Mouse (Mus musculus) left cerebral cortex, adult 11 months (tissue): Measurements from ENCODE around the gene Otud7a.

ENCODE experiments used
- DNase-seq: peaks from one replicate; pipeline ENCODE4 v3.0.0; 2022; ENCODE audit warnings: low spot score

Otud7a gene

DNA sequence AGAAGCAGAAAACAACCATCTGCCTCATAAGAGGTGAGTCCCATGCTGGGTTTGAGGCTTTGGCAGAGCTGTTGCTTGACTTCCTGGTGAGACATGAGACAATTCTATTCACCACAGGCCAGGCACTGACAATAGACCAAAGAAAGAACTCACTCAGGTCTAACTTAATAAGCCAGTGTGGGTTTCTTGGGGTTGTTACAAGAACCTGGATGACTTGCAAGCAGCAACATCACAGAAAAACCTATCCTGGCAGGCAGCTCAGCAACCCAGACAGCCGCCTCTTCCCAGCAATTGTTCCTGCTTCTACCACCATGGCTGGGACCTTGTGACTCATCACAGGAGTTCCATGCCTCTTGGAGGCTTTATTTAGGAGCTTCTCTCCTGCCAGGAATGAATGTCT is 329.7 kb downstream of the Otud7a start:
- DNase-seq = no peak

DNA sequence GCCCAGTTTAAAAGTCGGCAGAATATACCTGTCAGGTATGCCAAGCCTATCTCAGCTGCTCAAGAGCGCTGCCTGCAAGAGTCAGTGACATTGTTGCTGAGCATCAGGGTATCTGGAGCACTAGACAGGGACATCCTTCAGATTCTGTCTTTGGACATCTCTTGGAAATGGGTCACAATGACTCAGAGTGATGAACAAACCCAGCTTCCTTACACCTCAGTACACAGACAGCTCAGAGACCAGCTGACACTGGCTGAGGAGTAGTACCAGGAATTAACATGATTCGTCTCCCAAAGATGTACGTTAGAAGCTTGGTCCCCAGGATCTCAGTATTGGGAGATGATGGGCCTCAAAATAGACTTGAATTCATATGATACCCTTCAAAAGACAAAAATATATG is 332.8 kb downstream of the Otud7a start:
- no peak for DNase-seq

DNA sequence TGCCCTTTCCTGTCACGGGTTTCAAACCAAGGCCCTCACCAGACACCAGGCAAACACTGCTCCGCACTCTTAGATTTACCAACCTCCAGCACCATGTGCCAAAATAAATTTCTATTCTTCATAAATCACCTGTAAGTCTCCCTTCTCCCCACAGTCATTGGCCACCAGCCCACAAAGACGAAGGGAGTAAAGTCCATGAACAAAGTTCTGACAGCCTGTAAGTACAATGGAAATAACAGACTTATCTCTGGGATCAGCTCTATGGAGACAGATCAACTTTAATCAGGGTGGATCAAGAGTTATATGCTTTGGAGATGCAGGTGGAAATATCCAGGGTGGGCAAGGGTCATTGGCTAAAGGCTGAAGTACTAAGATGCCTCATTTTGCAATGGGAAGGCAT is 336.3 kb downstream of the Otud7a start:
- DNase-seq = no peak

DNA sequence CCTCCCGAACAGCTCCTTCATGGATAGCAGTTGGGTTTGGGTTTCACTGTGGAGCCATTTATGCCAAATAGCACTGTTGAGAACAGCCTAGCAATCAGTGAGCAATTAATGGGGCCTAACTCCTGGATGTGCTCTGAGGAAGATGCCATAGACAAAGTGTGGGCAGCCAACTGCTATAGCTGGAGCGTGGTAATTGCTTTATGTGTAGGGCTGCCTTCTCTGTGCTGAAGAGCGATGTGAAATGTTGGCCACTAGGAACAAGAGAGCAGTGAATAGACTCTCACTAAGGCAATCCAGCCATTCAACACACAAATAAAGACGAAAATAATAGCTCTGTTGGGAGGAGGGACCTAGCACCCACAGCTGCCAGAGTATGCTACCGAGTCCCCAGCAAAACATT is 345.2 kb downstream of the Otud7a start:
- no peak for DNase-seq

DNA sequence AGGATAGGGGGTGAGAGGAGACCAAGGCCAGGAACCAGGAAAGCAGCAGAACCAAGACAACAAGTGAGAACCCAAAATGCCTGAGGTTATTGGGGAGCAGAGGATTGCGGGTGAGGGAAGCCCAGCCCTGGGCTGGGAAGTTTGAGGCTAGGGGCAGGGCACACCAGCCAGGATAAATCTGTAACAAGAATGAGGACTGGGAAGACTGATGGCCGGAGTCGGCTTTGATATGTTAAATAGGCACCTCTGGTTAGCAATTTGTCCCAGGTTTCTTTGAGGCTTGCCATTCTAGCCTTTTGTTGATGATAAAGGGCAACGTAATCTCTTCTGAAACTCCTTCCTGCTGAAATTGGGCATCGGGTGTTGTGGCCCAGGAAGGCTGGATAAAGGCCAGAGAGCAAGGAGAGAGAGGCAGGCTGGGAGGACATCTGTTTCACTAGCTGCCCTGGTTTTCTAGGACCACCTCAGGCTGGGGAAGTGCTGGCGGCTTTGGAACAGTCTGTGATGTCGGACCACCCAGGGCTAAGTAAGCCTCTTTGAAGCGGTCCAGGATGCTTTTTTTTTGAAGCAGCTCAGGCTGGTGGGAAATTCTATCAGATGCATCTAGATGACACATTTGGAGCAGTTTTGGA is 351.6 kb downstream of the Otud7a start:
- no peak for DNase-seq

DNA sequence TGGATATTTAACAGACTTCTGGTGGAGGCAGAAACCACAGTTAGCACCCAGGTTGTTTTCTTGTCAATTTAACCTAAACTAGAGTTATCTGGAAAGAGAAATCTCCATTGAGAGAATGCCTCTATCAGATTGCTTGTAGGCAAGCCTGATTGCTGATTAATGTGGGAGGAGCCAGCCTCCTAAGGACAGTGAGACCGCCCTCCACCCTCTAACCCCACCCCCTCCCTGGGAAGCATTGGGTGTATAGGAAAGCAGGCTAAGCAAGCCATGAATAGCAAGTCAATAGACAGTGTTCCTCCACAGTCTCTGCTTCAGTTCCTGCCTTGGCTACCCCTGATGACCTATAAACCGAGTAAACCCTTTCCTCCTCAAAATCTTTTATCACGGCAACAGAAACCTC is 353.9 kb downstream of the Otud7a start:
- DNase-seq = no peak

DNA sequence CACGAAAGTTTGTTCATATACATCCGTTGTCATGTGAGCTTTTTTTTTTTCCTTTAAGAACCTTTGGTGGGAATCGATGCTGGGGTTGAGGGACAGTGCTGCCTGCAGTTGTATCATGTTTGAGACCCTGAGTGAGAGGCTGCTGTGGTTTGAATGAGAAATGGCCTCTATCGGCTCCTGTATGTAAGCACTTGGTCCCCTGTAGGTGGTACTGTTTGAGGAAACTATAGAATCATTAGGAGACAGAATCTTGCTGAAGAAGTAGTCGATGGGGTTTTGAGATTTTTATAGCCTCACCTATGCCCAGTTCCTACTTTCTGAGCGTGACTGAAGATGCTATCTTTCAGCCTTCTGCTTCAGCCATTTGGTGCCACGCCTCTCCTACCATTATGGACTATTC is 354.8 kb downstream of the Otud7a start:
- no peak for DNase-seq

DNA sequence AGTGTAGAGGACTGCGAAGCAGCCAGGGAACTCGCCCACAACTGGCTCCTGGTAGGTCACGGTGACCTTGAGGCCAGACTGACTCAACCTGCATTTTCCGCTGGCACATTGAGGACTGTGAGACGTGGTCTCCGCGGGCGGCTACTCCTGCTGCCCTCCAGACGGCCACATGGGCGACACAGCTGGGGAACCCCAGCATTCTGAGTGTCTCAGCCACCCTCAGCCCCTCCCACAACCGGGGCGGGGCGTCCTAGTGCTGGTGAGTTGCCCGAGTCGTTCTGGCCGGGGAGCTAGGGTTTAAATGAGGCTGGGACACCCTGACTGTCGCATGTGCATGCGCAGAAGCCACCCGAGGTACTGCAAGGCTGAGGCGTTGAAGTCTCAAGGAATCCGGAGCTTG is 358.2 kb downstream of the Otud7a start:
- no peak for DNase-seq
